Mouse (Mus musculus) forebrain, embryonic 14.5 days (tissue): Measurements from ENCODE around the gene Zfp653. TPM values are rescaled to one million over a fixed set of nuclear protein-coding genes. Genes with fewer than 3 reads are reported as not detected.
A peak's percentile ranks its signal among the peaks of the same experiment; 100 is the strongest.

ENCODE experiments used
- ATAC-seq: fragments of 200-750 bp; cut with Nextera tagmentation; 2 replicates; pipeline ENCODE4 v1.8.0; 2017; ENCODE audit warnings: mild to moderate bottlenecking, moderate library complexity
- DNase-seq: peaks from one replicate; pipeline ENCODE4 v3.0.0-alpha.2; 2015; ENCODE audit warnings: low spot score
- H3K27ac ChIP-seq: fragments of 300-500 bp; sonication (generic); 2 replicates; pipeline ENCODE4 v1.5.1; 2014; ENCODE audit warnings: low read depth, mild to moderate bottlenecking, control low read depth, low read length, moderate library complexity
- H3K27me3 ChIP-seq: fragments of 300-500 bp; sonication (generic); replicated peaks from 2 replicates; pipeline ENCODE4 v1.6.1; 2014; ENCODE audit warnings: low read length, control low read depth, mixed read lengths; ENCODE audit not compliant: control insufficient read depth, insufficient read depth
- H3K36me3 ChIP-seq: fragments of 300-500 bp; sonication (generic); 2 replicates; pipeline ENCODE4 v1.6.1; 2014; ENCODE audit warnings: low read length, control low read depth; ENCODE audit not compliant: control insufficient read depth, insufficient read depth
- H3K4me1 ChIP-seq: fragments of 300-500 bp; sonication (generic); 2 replicates; pipeline ENCODE4 v1.6.1; 2014; ENCODE audit warnings: antibody characterized with exemption, low read length, control low read depth; ENCODE audit not compliant: control insufficient read depth, insufficient read depth
- H3K4me2 ChIP-seq: fragments of 300-500 bp; sonication (generic); 2 replicates; pipeline ENCODE4 v1.6.1; 2014; ENCODE audit warnings: mild to moderate bottlenecking, control low read depth, low read length
- H3K4me3 ChIP-seq: fragments of 300-500 bp; sonication (generic); 2 replicates; pipeline ENCODE4 v1.5.1; 2014; ENCODE audit warnings: low read depth, low read length, control low read depth
- H3K9ac ChIP-seq: fragments of 300-500 bp; sonication (generic); 2 replicates; pipeline ENCODE4 v1.6.1; 2014; ENCODE audit warnings: mild to moderate bottlenecking, low read length, control low read depth, moderate library complexity
- H3K9me3 ChIP-seq: fragments of 300-500 bp; sonication (generic); replicated peaks from 2 replicates; pipeline ENCODE4 v1.6.1; 2016; ENCODE audit warnings: low read length, control low read depth, mixed read lengths; ENCODE audit not compliant: control insufficient read depth
- WGBS: fragments of 180-500 bp; shearing (Covaris S2); extraction: QIAGEN DNeasy Blood & Tissue Kit; methylation state at CpG from one replicate; pipeline ENCODE4 v1.1.7; 2014; 5-methylcytosine and 5-hydroxymethylcytosine counted together
- polyA plus RNA-seq: library from polyadenylated mRNA; unstranded; fragments of >200 nt; fragmentation: Nextera tagmentation; extraction: Ambion mirVana; gene quantifications from 2 replicates; pipeline ENCODE4 v1.2.1, GENCODE M21; 2014

Zfp653 gene
- polyA plus RNA-seq, 1 experiment from 2014 or later: 11.3 TPM

GRCm38 (mm10) chr9:22098993-22099696 lies 28.0 kb upstream of the Zfp653 start, which contains the start of gene Cnn1:
Cnn1 (plus strand) TSS chr9:22099216.
- no peak for ATAC-seq
- peak; percentile 16 for DNase-seq
- Histone ChIP-seq H3K4me1 (peaks cover 5% of the 10 kb centered on the region; the same call in 1 of the 2 replicates), H3K9me3 (no peaks in the 10 kb centered on the region), H3K9ac (no peak within 1 kb of the TSS), H3K4me3 (no peak within 1 kb of the TSS), H3K4me2 (no peak within 1 kb of the TSS), H3K27ac (no peak within 1 kb of the TSS), H3K36me3 (no peaks in the 10 kb centered on the region), H3K27me3 (peaks cover 16% of the 10 kb centered on the region)
- 11% methylated on average over 14 of the region's 14 CpGs for WGBS

- peaks cover 5% of the 10 kb centered on the region; the same call in 1 of the 2 replicates for H3K4me1 ChIP-seq
- H3K27me3 ChIP-seq: peaks cover 15% of the 10 kb centered on the region
- no peaks in the 10 kb centered on the region for H3K36me3 ChIP-seq
- DNase-seq: peak; percentile 72
- H3K9me3 ChIP-seq: no peaks in the 10 kb centered on the region
- H3K9ac ChIP-seq: peak overlapping the region; percentile 61
- WGBS: 2% methylated on average over 24 of the region's 24 CpGs
- H3K27ac ChIP-seq: no peak overlapping the region
- ATAC-seq: peak; percentile 68
- H3K4me3 ChIP-seq: peak overlapping the region; percentile 28
- peak overlapping the region; percentile 60 for H3K4me2 ChIP-seq
Observed at GRCm38 (mm10) chr9:22095854-22096307, 24.7 kb upstream of the Zfp653 start.

- no peak for DNase-seq
- ATAC-seq: no peak
- H3K27me3 ChIP-seq: no peaks in the 10 kb centered on the region
- H3K9ac ChIP-seq: no peak overlapping the region
- no peaks in the 10 kb centered on the region for H3K36me3 ChIP-seq
- no peak overlapping the region for H3K27ac ChIP-seq
- WGBS: 89% methylated on average over 6 of the region's 6 CpGs
- no peak overlapping the region for H3K4me2 ChIP-seq
- H3K9me3 ChIP-seq: no peaks in the 10 kb centered on the region
- peaks cover 5% of the 10 kb centered on the region; the same call in 1 of the 2 replicates for H3K4me1 ChIP-seq
- no peak overlapping the region for H3K4me3 ChIP-seq
Observed at GRCm38 (mm10) chr9:22092746-22093145, 21.6 kb upstream of the Zfp653 start.

GRCm38 (mm10) chr9:22089986-22090385 lies 18.8 kb upstream of the Zfp653 start:
- H3K27ac ChIP-seq: no peak overlapping the region
- no peaks in the 10 kb centered on the region for H3K27me3 ChIP-seq
- H3K9me3 ChIP-seq: no peaks in the 10 kb centered on the region
- no peaks in the 10 kb centered on the region for H3K36me3 ChIP-seq
- no peak overlapping the region for H3K4me3 ChIP-seq
- DNase-seq (no peak), ATAC-seq (no peak)
- no peak overlapping the region for H3K4me2 ChIP-seq
- no peaks in the 10 kb centered on the region; the same call in 1 of the 2 replicates for H3K4me1 ChIP-seq
- no peak overlapping the region for H3K9ac ChIP-seq
- WGBS: 88% methylated on average over 7 of the region's 7 CpGs

GRCm38 (mm10) chr9:22089281-22089680 lies 18.1 kb upstream of the Zfp653 start:
- Histone ChIP-seq H3K9ac (no peak overlapping the region), H3K4me3 (no peak overlapping the region), H3K27me3 (no peaks in the 10 kb centered on the region), H3K27ac (no peak overlapping the region), H3K4me1 (no peaks in the 10 kb centered on the region; the same call in 1 of the 2 replicates), H3K4me2 (no peak overlapping the region), H3K9me3 (no peaks in the 10 kb centered on the region), H3K36me3 (no peaks in the 10 kb centered on the region)
- DNase-seq: no peak
- ATAC-seq: no peak
- WGBS: 98% methylated on average over 7 of the region's 7 CpGs

- H3K4me3 ChIP-seq: no peak overlapping the region
- H3K36me3 ChIP-seq: no peaks in the 10 kb centered on the region
- H3K4me2 ChIP-seq: no peak overlapping the region
- no peak for DNase-seq
- H3K9ac ChIP-seq: no peak overlapping the region
- no peaks in the 10 kb centered on the region for H3K27me3 ChIP-seq
- no peaks in the 10 kb centered on the region; the same call in 1 of the 2 replicates for H3K4me1 ChIP-seq
- no peak overlapping the region for H3K27ac ChIP-seq
- no peaks in the 10 kb centered on the region for H3K9me3 ChIP-seq
- 75% methylated on average over 2 of the region's 2 CpGs for WGBS
- ATAC-seq: no peak
Observed at GRCm38 (mm10) chr9:22087034-22087618, 15.9 kb upstream of the Zfp653 start.

- WGBS: 82% methylated on average over 6 of the region's 6 CpGs
- no peak for ATAC-seq
- 0 out of 2 replicates have a peak, but pooled peaks cover 2% of the 10 kb centered on the region for H3K36me3 ChIP-seq
Observed at GRCm38 (mm10) chr9:22086012-22086411, 14.8 kb upstream of the Zfp653 start.

GRCm38 (mm10) chr9:22085022-22085834 lies 14.1 kb upstream of the Zfp653 start, which contains the start of gene Ecsit:
Ecsit (minus strand) TSS chr9:22085438.
- DNase-seq (peak; percentile 98), ATAC-seq (peak; percentile 100)
- Histone ChIP-seq H3K4me2 (peak within 1 kb of the TSS; percentile 67), H3K36me3 (0 out of 2 replicates have a peak, but pooled peaks cover 6% of the 10 kb centered on the region), H3K4me1 (no peaks in the 10 kb centered on the region; the same call in 1 of the 2 replicates), H3K9me3 (no peaks in the 10 kb centered on the region), H3K27me3 (no peaks in the 10 kb centered on the region), H3K9ac (peak within 1 kb of the TSS; percentile 79), H3K4me3 (peak within 1 kb of the TSS; percentile 78), H3K27ac (peak within 1 kb of the TSS; percentile 21; the same call in 1 of the 2 replicates)
- WGBS: under 1% methylated on average over 48 of the region's 48 CpGs

More at GRCm38 (mm10) chr9:22086012-22086411, 14.8 kb upstream of the Zfp653 start:
- Histone ChIP-seq H3K4me1 (no peaks in the 10 kb centered on the region; the same call in 1 of the 2 replicates), H3K27me3 (no peaks in the 10 kb centered on the region), H3K9me3 (no peaks in the 10 kb centered on the region), H3K4me2 (peak overlapping the region; percentile 67), H3K4me3 (peak overlapping the region; percentile 78), H3K27ac (no peak overlapping the region; the same call in 1 of the 2 replicates), H3K9ac (peak overlapping the region; percentile 79)
- no peak for DNase-seq
